Mouse (Mus musculus): ENCODE measurements around the gene Gsg1. TPM values are rescaled to one million over a fixed set of nuclear protein-coding genes. Genes with fewer than 3 reads are reported as not detected.

Gene Gsg1
- not detected for polyA plus RNA-seq (2017; shearing (Covaris generic))

GRCm38 (mm10) chr6:135254153-135254552, at the start of gene Gsg1:
TSS of gene Gsg1 (minus strand) at chr6:135254351.

DNA sequence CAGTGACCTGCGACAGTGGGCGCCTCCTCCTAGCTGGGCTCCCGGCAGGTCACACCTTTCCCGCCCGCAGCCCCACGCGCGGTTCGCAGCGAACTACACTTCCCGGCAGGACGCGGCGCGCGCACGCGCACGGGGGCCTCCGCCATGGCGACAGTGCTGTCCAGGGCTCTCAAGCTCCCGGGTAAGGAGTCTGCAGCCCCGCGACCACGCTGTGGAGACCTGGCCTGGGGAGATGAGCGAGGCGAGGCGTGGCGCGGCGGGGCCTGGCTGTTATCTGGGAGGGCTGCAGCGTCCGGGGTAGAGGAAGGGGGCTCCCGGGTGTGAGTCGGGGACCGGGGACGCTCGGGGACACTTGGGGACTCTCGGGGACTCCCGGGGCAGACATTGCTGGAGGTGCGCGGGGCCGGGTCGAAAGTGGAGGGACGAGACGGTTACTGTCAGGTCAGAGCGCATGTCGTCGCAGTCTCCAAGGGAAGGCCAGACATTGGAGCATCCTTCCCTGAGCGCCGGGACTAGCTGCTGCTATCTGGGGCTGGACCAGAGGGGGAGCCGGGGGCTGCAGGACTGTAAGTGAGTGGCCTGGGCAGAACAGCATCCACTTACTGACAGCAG, 56.1 kb downstream of the Gsg1 start, which contains the start of the genes Fam234b and Hebp1:
Gene Fam234b, plus strand, starts transcription at position 57 of the 612 bp plus-strand sequence.
Gene Hebp1, minus strand, starts transcription at position 102 of the 612 bp plus-strand sequence.

Other genes starting within 250 kb of the Gsg1 start
- gene Ddx47, start 242.7 kb downstream of the Gsg1 start, polyA plus RNA-seq (2017; shearing (Covaris generic)) = 154 TPM
- 1.1 TPM for gene Gprc5a, start 188.7 kb downstream of the Gsg1 start, polyA plus RNA-seq (2017; shearing (Covaris generic))
- gene Gprc5d, start 136.1 kb downstream of the Gsg1 start, polyA plus RNA-seq (2017; shearing (Covaris generic)) = not detected
- gene Fam234b, start 56.4 kb downstream of the Gsg1 start, polyA plus RNA-seq (2017; shearing (Covaris generic)) = 20.8 TPM
- gene Hebp1, start 56.3 kb downstream of the Gsg1 start, polyA plus RNA-seq (2017; shearing (Covaris generic)) = not detected
- not detected for gene Pbp2, start 56.1 kb upstream of the Gsg1 start, polyA plus RNA-seq (2017; shearing (Covaris generic))
- gene Emp1, start 108.2 kb upstream of the Gsg1 start, polyA plus RNA-seq (2017; shearing (Covaris generic)) = 1.7 TPM

Measured in activated CD4-positive, CD25-positive, alpha-beta regulatory T cell, adult 9 weeks (primary cell).